Mouse (Mus musculus) CH12.LX (cell line): Measurements from ENCODE around the gene Kif13a.

Experiments used
- BHLHE40 ChIP-seq: IDR thresholded peaks from 2 replicates; pipeline ENCODE4 v1.6.1; 2011; ENCODE audit warnings: mild to moderate bottlenecking, low read depth, low read length, improper control_type of control experiment
- CTCF ChIP-seq, 2 experiments: IDR thresholded peaks in 1 of 2; conservative IDR thresholded peaks in 1 of 2; 2 replicates each; pipeline ENCODE4 v1.5.1; 2011 to 2012; ENCODE audit warnings: low read depth in 2 of 2, low read length in 2 of 2, improper control_type of control experiment in 1 of 2, inconsistent platforms in 1 of 2, mild to moderate bottlenecking in 1 of 2, moderate library complexity in 1 of 2
- EP300 ChIP-seq: IDR thresholded peaks from 2 replicates; pipeline ENCODE4 v1.6.1; 2011; ENCODE audit warnings: low read length, improper control_type of control experiment
- GABPA ChIP-seq: IDR thresholded peaks from 2 replicates; pipeline ENCODE4 v1.6.1; 2012; ENCODE audit warnings: low read depth, low read length, improper control_type of control experiment, inconsistent platforms; ENCODE audit not compliant: insufficient replicate concordance
- HCFC1 ChIP-seq: IDR thresholded peaks from 2 replicates; pipeline ENCODE4 v1.6.1; 2012; ENCODE audit warnings: low read depth, mild to moderate bottlenecking, inconsistent platforms, low read length, improper control_type of control experiment
- KAT2A ChIP-seq: IDR thresholded peaks from 2 replicates; pipeline ENCODE4 v1.6.1; 2012; ENCODE audit warnings: low read length, improper control_type of control experiment, inconsistent platforms; ENCODE audit not compliant: insufficient replicate concordance
- MAFK ChIP-seq: IDR thresholded peaks from 2 replicates; pipeline ENCODE4 v1.6.1; 2011; ENCODE audit warnings: low read length, improper control_type of control experiment; ENCODE audit not compliant: insufficient replicate concordance
- MEF2A ChIP-seq: IDR thresholded peaks from 2 replicates; pipeline ENCODE4 v1.6.1; 2014; ENCODE audit warnings: low read depth, mild to moderate bottlenecking, inconsistent platforms, low read length, improper control_type of control experiment, borderline replicate concordance
- POLR2A ChIP-seq: IDR thresholded peaks from 2 replicates; pipeline ENCODE4 v1.6.1; 2011; ENCODE audit warnings: low read depth, mild to moderate bottlenecking, improper control_type of control experiment, low read length
- POLR2AphosphoS2 ChIP-seq: IDR thresholded peaks from 2 replicates; pipeline ENCODE4 v1.6.1; 2011; ENCODE audit warnings: low read depth, low read length, improper control_type of control experiment
- RCOR1 ChIP-seq: conservative IDR thresholded peaks from 2 replicates; pipeline ENCODE4 v1.6.1; 2012; ENCODE audit warnings: low read depth, mild to moderate bottlenecking, inconsistent platforms, low read length, improper control_type of control experiment
- USF2 ChIP-seq: conservative IDR thresholded peaks from 2 replicates; pipeline ENCODE4 v1.6.1; 2011; ENCODE audit warnings: low read depth, low read length, improper control_type of control experiment
- ZC3H11A ChIP-seq: IDR thresholded peaks from 2 replicates; pipeline ENCODE4 v1.6.1; 2012; ENCODE audit warnings: low read depth, mild to moderate bottlenecking, inconsistent platforms, low read length, improper control_type of control experiment
- ZNF384 ChIP-seq: IDR thresholded peaks from 2 replicates; pipeline ENCODE4 v1.6.1; 2012; ENCODE audit warnings: low read depth, low read length, improper control_type of control experiment, inconsistent platforms

GRCm38 (mm10) chr13:46930659-46931046 is 986 bp upstream of the Kif13a start:
- TF ChIP-seq EP300 (no peak), POLR2A (no peak), USF2 (no peak), CTCF (conservative IDR thresholded peaks at IDR 0.05 in 1 of 2, IDR thresholded peaks at IDR 0.05 in 1 of 2; ENCODE audit: low read depth in 2 of 2, low read length in 2 of 2) (no peak), HCFC1 (no peak), ZC3H11A (no peak), POLR2AphosphoS2 (no peak), RCOR1 (no peak), MEF2A (no peak), KAT2A (no peak), BHLHE40 (no peak), MAFK (no peak), GABPA (no peak), ZNF384 (no peak)
